Mouse (Mus musculus): ENCODE measurements around the gene Pex11g. TPM values are rescaled to one million over a fixed set of nuclear protein-coding genes. Genes with fewer than 3 reads are reported as not detected.

Gene Pex11g
- polyA plus RNA-seq, 1 experiment from 2014 or later, result 3.1 TPM

DNA sequence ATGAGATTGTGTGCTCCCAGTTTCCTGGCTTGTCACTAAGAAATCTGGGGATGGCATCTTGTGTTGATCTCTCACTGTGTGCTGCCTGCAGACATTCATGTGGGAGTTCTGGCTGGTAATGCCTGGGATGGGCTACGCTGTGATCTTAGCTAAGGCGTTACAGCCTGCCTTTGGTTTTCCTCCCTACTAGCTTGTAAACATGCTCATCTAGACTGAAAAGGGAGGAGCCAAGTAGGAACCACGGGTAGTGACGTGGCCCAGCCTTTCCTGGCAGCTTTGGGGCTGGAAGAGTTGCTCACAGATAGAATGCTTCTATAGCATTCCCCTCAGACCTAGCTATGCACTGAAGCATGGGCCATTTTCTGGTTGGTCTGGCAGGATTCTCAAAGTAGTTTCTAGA, 34.7 kb upstream of the Pex11g start:
- WGBS (ENCODE audit: insufficient replicate concordance), result 78% methylated on average over 4 of the region's 4 CpGs
- ATAC-seq (replicated peaks; ENCODE audit: insufficient number of reproducible peaks, low FRiP score, low TSS enrichment), result no peak
- Histone ChIP-seq H3K4me3 (ENCODE audit: low read depth, low read length) (no peak overlapping the region), H3K4me1 (ENCODE audit: control insufficient read depth, insufficient read depth, low read length) (peaks cover 9% of the 10 kb centered on the region; the same call in 1 of the 2 replicates), H3K4me2 (no peak overlapping the region), H3K9ac (ENCODE audit: low read depth, low read length) (no peak overlapping the region), H3K9me3 (replicated peaks; ENCODE audit: control insufficient read depth, low read length) (no peaks in the 10 kb centered on the region), H3K27me3 (ENCODE audit: control insufficient read depth, insufficient read depth, low read length) (no peaks in the 10 kb centered on the region), H3K36me3 (ENCODE audit: control insufficient read depth, insufficient read depth, low read length) (0 out of 2 replicates have a peak, but pooled peaks cover 4% of the 10 kb centered on the region), H3K27ac (ENCODE audit: low read depth, low read length) (no peak overlapping the region)

DNA sequence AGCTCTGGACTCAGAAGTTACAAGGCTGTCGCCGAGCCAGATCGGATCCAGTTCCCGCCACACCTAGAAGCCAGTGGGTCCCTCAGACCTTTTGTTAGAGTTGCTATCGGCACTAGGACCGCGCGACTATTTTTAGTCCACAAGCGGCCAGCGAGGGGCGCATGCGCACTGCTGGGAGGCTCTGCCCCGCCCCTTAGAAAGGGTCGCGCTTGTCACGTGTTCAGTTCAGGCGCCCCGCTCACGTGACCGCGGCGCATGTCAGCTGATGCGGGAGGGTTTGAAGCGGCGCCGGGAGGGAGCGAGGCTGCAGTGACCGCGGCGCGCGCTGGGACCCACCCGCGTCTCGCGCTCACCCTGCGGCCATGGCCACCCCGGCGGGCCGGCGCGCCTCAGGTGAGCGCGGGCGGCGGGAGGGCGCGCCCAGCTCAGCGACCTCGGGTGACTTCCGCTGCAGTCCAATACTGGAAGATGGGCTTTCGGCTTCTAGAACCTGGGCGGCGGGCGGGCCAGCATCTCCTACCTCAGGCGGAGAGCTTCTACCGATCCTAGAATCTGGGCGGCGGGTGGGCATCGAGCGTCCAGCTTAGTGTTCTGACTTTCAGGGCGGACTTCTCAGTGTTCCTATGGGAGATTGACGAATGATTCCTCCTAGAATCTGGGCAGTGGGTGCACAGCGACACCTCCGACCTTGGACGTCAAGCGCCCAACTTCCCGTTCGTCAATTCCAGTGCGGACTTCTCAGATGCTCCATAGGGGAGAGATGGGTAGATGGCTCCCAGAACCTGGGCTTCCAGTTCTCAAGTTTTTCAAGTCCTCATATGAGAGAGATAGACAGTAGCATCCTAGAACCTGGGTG, 33.0 kb upstream of the Pex11g start, which contains the start of gene Mcoln1:
Mcoln1 (plus strand) TSS at position 223 of the 856 bp plus-strand sequence.
- peaks cover 16% of the 10 kb centered on the region for H3K36me3 ChIP-seq (ENCODE audit: control insufficient read depth, insufficient read depth, low read length)
- H3K9ac ChIP-seq (ENCODE audit: low read depth, low read length), result peak within 1 kb of the TSS; percentile 89
- H3K27me3 ChIP-seq (ENCODE audit: control insufficient read depth, insufficient read depth, low read length), result no peaks in the 10 kb centered on the region
- H3K27ac ChIP-seq (ENCODE audit: low read depth, low read length), result peak within 1 kb of the TSS; percentile 90
- peak within 1 kb of the TSS; percentile 88 for H3K4me2 ChIP-seq
- H3K4me3 ChIP-seq (ENCODE audit: low read depth, low read length), result peak within 1 kb of the TSS; percentile 88
- H3K9me3 ChIP-seq (replicated peaks; ENCODE audit: control insufficient read depth, low read length), result peaks cover 6% of the 10 kb centered on the region; the same call in 1 of the 2 replicates
- WGBS (ENCODE audit: insufficient replicate concordance), result under 1% methylated on average over 70 of the region's 70 CpGs
- H3K4me1 ChIP-seq (ENCODE audit: control insufficient read depth, insufficient read depth, low read length), result peaks cover 9% of the 10 kb centered on the region; the same call in 1 of the 2 replicates
- peak; percentile 89 for ATAC-seq (replicated peaks; ENCODE audit: insufficient number of reproducible peaks, low FRiP score, low TSS enrichment)

DNA sequence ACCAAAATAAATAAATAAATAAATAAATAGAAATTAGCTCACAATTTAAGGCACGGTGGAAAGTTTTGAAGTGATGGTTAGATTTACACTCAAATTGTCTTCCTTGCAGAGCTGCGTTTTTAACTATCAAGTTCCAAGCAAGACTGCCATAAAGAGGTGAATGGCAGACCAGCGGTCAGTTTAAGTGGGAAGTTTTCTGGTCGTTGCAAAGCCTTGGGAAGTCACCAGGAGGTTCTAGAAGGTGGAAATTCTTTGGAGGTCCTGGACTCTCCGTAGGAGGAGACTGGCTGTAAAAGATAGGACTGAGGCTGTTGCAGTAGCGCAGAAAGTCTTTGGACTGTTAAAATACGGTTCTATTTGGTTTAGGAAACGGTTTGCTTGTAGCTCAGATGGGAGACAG, 32.3 kb upstream of the Pex11g start:
- H3K9me3 ChIP-seq (replicated peaks; ENCODE audit: control insufficient read depth, low read length), result peaks cover 6% of the 10 kb centered on the region; the same call in 1 of the 2 replicates
- peak overlapping the region; percentile 90 for H3K27ac ChIP-seq (ENCODE audit: low read depth, low read length)
- peaks cover 9% of the 10 kb centered on the region; the same call in 1 of the 2 replicates for H3K4me1 ChIP-seq (ENCODE audit: control insufficient read depth, insufficient read depth, low read length)
- H3K9ac ChIP-seq (ENCODE audit: low read depth, low read length), result peak overlapping the region; percentile 89
- peak; percentile 6; the same call in 1 of the 2 replicates for ATAC-seq (replicated peaks; ENCODE audit: insufficient number of reproducible peaks, low FRiP score, low TSS enrichment)
- H3K4me3 ChIP-seq (ENCODE audit: low read depth, low read length), result peak overlapping the region; percentile 88
- H3K36me3 ChIP-seq (ENCODE audit: control insufficient read depth, insufficient read depth, low read length), result peaks cover 18% of the 10 kb centered on the region
- no peaks in the 10 kb centered on the region for H3K27me3 ChIP-seq (ENCODE audit: control insufficient read depth, insufficient read depth, low read length)
- peak overlapping the region; percentile 88 for H3K4me2 ChIP-seq
- 9% methylated on average over 8 of the region's 8 CpGs for WGBS (ENCODE audit: insufficient replicate concordance)

DNA sequence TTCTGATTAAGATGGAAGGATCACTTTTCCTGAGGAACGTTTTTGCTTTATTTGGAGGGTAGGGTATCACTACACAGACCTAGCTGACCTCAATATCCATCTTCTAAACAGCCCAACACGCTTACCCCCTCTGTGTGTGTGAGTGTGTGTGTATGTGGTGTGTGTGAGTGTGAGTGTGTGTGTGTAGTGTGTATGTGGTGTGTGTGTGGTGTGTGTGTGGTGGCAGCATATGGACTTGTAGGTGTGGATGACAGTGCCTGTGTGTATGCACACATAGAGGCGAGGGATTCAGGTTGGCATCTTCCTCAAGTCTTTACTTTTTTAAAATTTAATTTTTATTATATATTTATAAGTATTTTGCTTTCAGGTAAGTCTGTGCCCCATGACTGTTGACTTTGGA, 31.1 kb upstream of the Pex11g start:
- H3K27me3 ChIP-seq (ENCODE audit: control insufficient read depth, insufficient read depth, low read length), result no peaks in the 10 kb centered on the region
- H3K9ac ChIP-seq (ENCODE audit: low read depth, low read length), result no peak overlapping the region
- H3K36me3 ChIP-seq (ENCODE audit: control insufficient read depth, insufficient read depth, low read length), result peaks cover 18% of the 10 kb centered on the region
- H3K9me3 ChIP-seq (replicated peaks; ENCODE audit: control insufficient read depth, low read length), result peaks cover 6% of the 10 kb centered on the region; the same call in 1 of the 2 replicates
- H3K4me3 ChIP-seq (ENCODE audit: low read depth, low read length), result no peak overlapping the region
- H3K27ac ChIP-seq (ENCODE audit: low read depth, low read length), result no peak overlapping the region
- H3K4me2 ChIP-seq, result no peak overlapping the region
- no peak for ATAC-seq (replicated peaks; ENCODE audit: insufficient number of reproducible peaks, low FRiP score, low TSS enrichment)
- peaks cover 15% of the 10 kb centered on the region; the same call in 1 of the 2 replicates for H3K4me1 ChIP-seq (ENCODE audit: control insufficient read depth, insufficient read depth, low read length)
- WGBS (ENCODE audit: insufficient replicate concordance), result 86% methylated on average over 3 of the region's 3 CpGs

DNA sequence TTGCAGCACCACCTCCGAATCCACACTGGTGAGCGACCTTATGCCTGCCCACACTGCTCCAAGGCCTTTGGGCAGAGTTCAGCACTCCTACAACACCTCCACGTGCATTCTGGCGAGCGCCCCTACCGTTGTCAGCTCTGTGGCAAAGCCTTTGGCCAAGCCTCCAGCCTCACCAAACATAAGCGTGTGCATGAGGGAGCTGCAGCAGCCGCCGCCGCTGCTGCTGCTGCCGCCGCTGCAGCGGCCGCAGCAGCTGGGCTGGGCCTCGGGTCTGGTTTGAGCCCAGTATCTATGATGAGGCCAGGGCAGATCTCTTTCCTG, 28.9 kb upstream of the Pex11g start:
- Histone ChIP-seq H3K27ac (ENCODE audit: low read depth, low read length) (no peak overlapping the region), H3K4me2 (no peak overlapping the region), H3K27me3 (ENCODE audit: control insufficient read depth, insufficient read depth, low read length) (no peaks in the 10 kb centered on the region), H3K36me3 (ENCODE audit: control insufficient read depth, insufficient read depth, low read length) (peaks cover 18% of the 10 kb centered on the region), H3K9ac (ENCODE audit: low read depth, low read length) (no peak overlapping the region), H3K9me3 (replicated peaks; ENCODE audit: control insufficient read depth, low read length) (peaks cover 6% of the 10 kb centered on the region; the same call in 1 of the 2 replicates), H3K4me3 (ENCODE audit: low read depth, low read length) (no peak overlapping the region), H3K4me1 (ENCODE audit: control insufficient read depth, insufficient read depth, low read length) (peaks cover 11% of the 10 kb centered on the region; the same call in 1 of the 2 replicates)
- 84% methylated on average over 15 of the region's 15 CpGs for WGBS (ENCODE audit: insufficient replicate concordance)
- ATAC-seq (replicated peaks; ENCODE audit: insufficient number of reproducible peaks, low FRiP score, low TSS enrichment), result no peak

DNA sequence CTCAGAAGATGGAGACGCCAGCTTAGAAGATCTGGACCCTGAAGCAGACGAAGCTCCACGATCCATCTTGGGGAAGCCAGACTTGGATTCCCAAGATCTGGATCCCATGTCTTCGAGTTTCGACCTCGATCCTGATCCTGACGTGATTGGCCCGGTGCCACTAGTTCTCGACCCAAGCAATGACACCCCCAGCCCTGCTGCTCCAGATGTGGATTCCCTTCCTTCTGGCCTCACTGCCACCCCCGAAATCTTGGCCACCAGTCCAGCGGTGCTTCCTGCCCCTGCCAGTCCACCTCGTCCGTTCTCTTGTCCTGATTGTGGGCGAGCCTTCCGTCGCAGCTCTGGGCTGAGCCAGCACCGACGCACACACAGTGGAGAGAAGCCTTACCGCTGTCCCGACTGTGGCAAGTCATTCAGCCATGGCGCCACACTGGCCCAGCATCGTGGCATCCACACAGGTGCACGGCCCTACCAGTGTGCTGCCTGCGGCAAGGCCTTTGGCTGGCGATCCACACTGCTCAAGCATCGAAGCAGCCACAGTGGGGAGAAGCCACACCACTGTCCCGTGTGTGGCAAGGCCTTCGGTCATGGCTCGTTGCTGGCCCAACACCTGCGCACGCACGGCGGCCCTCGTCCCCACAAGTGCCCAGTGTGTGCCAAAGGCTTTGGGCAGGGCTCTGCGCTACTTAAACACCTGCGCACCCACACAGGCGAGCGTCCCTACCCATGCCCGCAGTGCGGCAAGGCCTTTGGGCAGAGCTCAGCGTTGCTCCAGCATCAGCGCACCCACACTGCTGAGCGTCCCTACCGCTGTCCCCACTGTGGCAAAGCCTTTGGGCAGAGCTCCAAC, 28.3 kb upstream of the Pex11g start:
- peaks cover 6% of the 10 kb centered on the region; the same call in 1 of the 2 replicates for H3K4me1 ChIP-seq (ENCODE audit: control insufficient read depth, insufficient read depth, low read length)
- 91% methylated on average over 44 of the region's 44 CpGs for WGBS (ENCODE audit: insufficient replicate concordance)
- peaks cover 6% of the 10 kb centered on the region; the same call in 1 of the 2 replicates for H3K9me3 ChIP-seq (replicated peaks; ENCODE audit: control insufficient read depth, low read length)
- H3K4me3 ChIP-seq (ENCODE audit: low read depth, low read length), result no peak overlapping the region
- no peak for ATAC-seq (replicated peaks; ENCODE audit: insufficient number of reproducible peaks, low FRiP score, low TSS enrichment)
- no peak overlapping the region for H3K4me2 ChIP-seq
- peaks cover 18% of the 10 kb centered on the region for H3K36me3 ChIP-seq (ENCODE audit: control insufficient read depth, insufficient read depth, low read length)
- no peak overlapping the region for H3K9ac ChIP-seq (ENCODE audit: low read depth, low read length)
- H3K27me3 ChIP-seq (ENCODE audit: control insufficient read depth, insufficient read depth, low read length), result no peaks in the 10 kb centered on the region
- no peak overlapping the region for H3K27ac ChIP-seq (ENCODE audit: low read depth, low read length)

DNA sequence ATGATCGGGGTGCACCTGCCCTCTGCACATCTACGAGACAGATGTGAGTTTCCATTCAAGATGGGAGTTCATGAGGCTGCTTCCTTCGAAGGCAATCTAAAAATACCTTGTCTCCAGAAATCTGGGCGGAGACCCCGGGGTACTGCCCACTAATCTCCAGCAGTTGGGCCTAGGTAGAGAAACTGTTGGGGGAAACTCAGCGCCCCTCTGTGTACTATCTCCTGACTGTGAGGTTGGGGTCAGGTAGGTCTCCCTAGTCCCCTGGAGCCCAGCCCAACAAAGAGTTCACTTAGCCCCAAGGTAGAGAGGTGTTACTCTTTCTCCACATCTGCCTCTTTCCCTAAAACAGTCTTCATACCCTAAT, 26.3 kb upstream of the Pex11g start:
- Histone ChIP-seq H3K4me1 (ENCODE audit: control insufficient read depth, insufficient read depth, low read length) (peaks cover 5% of the 10 kb centered on the region; the same call in 1 of the 2 replicates), H3K27me3 (ENCODE audit: control insufficient read depth, insufficient read depth, low read length) (no peaks in the 10 kb centered on the region), H3K4me3 (ENCODE audit: low read depth, low read length) (peak overlapping the region; percentile 92), H3K4me2 (peak overlapping the region; percentile 79), H3K36me3 (ENCODE audit: control insufficient read depth, insufficient read depth, low read length) (peaks cover 18% of the 10 kb centered on the region), H3K9me3 (replicated peaks; ENCODE audit: control insufficient read depth, low read length) (peaks cover 6% of the 10 kb centered on the region; the same call in 1 of the 2 replicates), H3K27ac (ENCODE audit: low read depth, low read length) (0 out of 2 replicates have a peak overlapping the region, but pooled peaks have one; percentile 75), H3K9ac (ENCODE audit: low read depth, low read length) (peak overlapping the region; percentile 99)
- 26% methylated on average over 6 of the region's 6 CpGs for WGBS (ENCODE audit: insufficient replicate concordance)
- ATAC-seq (replicated peaks; ENCODE audit: insufficient number of reproducible peaks, low FRiP score, low TSS enrichment), result no peak

Measured in heart, embryonic 11.5 days (tissue).